Mouse (Mus musculus) kidney, adult 2 months (tissue): ENCODE measurements around the gene Ccz1.

Experiments
- CTCF ChIP-seq: fragments of 200-500 bp; conservative IDR thresholded peaks from 2 replicates; pipeline ENCODE4 v1.5.1; 2011; ENCODE audit warnings: low read depth, mild to moderate bottlenecking, control low read depth, low read length, moderate library complexity, mixed read lengths; ENCODE audit not compliant: insufficient read depth, insufficient read length
- POLR2A ChIP-seq: fragments of 200-500 bp; IDR thresholded peaks from one replicate; pipeline ENCODE4 v1.6.1; 2011; ENCODE audit warnings: low read depth, low read length, control low read depth

GRCm38 (mm10) chr5:144047324-144047723 is 32.6 kb upstream of the Ccz1 start:
- no peak for TF ChIP-seq POLR2A
- TF ChIP-seq CTCF, result no peak
